Mouse (Mus musculus): ENCODE measurements around the gene Dab1. TPM values are rescaled to one million over a fixed set of nuclear protein-coding genes. Genes with fewer than 3 reads are reported as not detected.

Dab1 gene
- total RNA-seq, 2 experiments from 2014 or later = 0.21 TPM; not detected in 1

- intact Hi-C loops (cut with DNase I; ENCODE audit: low total_unique reads) = no loop called here
- no peak for DNase-seq
Observed at GRCm38 (mm10) chr4:104587826-104588225, 968.7 kb downstream of the Dab1 start.

- intact Hi-C loops (cut with DNase I; ENCODE audit: low total_unique reads) = no loop called here
- no peak for DNase-seq
Observed at GRCm38 (mm10) chr4:104596936-104597335, 977.8 kb downstream of the Dab1 start.

DNA sequence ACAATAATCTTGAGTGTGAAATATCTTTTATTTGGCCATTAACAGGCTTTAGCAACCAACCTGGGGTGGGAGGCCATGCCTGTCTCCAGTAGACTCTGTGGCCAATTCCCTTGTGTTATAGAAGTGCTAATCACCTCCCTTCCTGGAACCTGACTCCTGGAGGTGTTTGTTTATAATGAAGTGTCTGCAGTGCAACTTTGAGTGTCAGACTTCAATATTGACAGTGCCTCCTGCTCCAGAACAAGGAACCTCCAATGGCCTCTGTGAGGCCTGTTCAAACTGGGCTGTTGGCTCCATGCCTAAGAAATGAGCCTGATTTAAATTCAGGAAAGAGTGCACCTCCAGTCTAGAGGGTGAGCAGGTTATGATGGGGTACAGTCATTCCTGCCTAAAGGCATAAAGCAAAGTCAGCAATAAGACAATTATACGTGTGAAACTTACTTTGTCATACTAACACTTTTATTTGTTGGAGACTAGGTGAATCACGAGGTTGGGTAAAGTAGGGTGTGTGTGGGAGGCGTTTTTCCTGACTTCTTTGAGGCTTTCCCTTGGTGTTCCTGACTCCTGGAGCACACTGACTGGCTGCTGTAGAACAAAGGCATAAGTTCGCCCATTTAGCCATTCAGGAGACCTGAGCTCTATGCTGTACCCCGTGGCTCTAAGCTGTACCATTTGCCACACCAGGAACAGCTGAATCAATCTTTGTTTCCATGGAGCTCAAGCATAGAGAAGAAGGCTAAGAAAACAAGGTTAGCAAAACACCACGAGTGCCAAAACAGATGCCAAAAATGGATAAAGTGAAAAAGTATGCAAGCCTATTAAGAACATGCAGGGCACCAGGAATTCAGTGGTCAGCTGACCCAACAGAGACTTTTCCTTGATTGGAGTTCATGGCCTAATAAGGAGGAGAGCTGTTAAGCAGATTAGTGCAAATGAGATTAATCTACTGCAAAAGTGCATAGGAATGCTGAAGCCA is 978.6 kb downstream of the Dab1 start:
- intact Hi-C loops (cut with DNase I; ENCODE audit: low total_unique reads) = no loop called here
- no peak for DNase-seq

DNA sequence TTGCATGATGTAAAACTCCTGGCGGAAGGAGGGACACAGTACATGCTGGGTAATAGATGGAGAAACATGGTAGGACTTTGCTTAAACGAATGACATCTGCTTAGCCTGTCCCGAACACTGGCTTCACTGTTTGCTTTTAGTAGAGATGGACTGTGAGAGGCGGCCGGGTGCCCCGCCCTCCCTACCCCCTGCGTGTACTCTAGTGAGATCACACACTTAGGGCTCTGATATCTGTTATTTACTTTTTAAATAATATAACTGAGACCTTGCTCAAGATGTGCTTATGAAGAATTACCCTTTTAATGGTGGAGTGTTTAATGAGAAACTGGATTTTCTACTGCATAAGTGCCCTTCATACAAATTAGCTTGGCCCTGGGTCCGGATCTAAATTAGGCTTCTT is 983.6 kb downstream of the Dab1 start:
- DNase-seq = no peak
- intact Hi-C loops (cut with DNase I; ENCODE audit: low total_unique reads) = no loop called here

DNA sequence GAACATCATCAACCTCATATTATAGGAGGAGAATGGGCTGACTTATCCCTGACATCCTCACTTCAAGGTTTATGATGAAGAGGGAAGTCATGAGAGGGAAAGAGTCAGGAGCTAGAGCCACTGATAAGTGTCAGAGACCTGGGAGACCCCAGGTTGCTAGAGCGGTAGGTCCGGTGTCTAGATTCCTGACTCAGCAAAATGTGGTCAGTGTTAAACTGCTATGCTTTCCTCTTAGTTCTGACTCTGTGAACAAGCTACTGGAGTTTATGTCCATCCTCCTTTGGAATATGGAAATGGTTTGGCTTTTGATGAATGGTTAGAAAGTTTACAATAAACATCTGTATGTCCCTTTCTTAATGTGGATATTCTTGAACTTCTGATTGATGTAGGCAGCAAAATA is 985.1 kb downstream of the Dab1 start:
- no peak for DNase-seq
- intact Hi-C loops (cut with DNase I; ENCODE audit: low total_unique reads) = no loop called here

- DNase-seq = no peak
- intact Hi-C loops (cut with DNase I; ENCODE audit: low total_unique reads) = no loop called here
Observed at GRCm38 (mm10) chr4:104606881-104607280, 987.7 kb downstream of the Dab1 start.

- DNase-seq = no peak
- intact Hi-C loops (cut with DNase I; ENCODE audit: low total_unique reads) = no loop called here
Observed at GRCm38 (mm10) chr4:104607636-104608035, 988.5 kb downstream of the Dab1 start.

GRCm38 (mm10) chr4:104619452-104619851 is 1000.3 kb downstream of the Dab1 start:
- no peak for DNase-seq
- intact Hi-C loops (cut with DNase I; ENCODE audit: low total_unique reads) = no loop called here

DNA sequence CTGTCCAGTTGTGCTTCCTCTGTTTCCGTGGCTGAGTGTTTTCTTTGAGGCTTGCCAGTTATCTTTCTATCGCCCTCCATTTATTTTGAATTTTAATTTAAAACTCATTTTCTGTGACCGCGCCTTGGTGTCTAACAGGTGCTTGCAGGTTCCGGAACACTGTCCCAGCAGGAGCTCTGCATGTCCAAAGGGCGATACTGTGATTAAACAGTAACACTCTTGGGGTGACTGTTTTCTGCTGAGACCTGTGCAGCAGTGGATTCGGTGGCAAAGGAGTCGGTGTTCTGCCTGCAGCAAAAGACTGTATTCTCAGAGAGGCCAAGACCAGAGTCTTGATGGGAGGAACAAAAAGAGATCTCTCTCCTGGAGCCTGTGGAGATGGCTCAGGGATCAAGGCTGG is 1006.2 kb downstream of the Dab1 start:
- no peak for DNase-seq
- intact Hi-C loops (cut with DNase I; ENCODE audit: low total_unique reads) = no loop called here

DNA sequence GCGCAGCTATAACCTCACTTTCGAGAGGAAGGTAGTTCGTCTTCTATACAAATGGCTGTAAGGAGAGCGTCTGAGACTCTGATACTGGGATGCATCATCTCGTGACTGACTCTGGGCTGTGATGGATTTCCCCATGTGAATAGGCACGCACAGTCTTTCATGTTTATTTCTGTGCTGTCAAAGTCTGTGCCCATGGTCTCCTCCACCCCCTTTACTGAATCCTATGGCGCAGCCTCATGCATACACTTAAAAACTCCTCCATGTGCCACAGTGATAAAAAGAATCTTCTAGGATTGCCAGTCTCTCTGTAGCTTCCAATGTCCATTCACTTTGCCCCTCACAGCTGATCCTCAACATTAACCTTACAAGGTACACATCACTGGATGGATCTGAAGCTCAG is 1009.5 kb downstream of the Dab1 start:
- intact Hi-C loops (cut with DNase I; ENCODE audit: low total_unique reads) = no loop called here
- no peak for DNase-seq

DNA sequence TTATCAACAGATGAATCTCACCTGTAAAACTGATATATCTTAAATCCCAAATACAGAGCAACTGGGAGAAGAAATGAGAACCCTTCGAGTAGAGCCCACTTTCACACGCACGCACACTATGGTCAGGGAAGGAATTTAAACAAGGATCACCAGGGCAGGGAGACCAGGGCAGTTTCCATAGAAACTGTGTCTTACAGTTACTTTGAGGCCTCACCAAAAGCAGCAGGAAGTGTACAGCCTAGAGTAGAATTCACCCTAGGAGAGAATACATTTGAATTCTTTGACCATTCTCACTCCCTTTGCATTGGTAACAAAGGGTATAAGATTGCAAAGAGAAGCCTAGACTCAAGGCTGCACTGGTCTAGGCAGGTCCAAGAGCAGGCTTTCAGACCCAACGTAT is 1017.9 kb downstream of the Dab1 start:
- intact Hi-C loops (cut with DNase I; ENCODE audit: low total_unique reads) = no loop called here
- no peak for DNase-seq

- no peak for DNase-seq
Observed at GRCm38 (mm10) chr4:104640617-104641016, 1021.5 kb downstream of the Dab1 start.

GRCm38 (mm10) chr4:104642761-104643469 is 1023.8 kb downstream of the Dab1 start:
- DNase-seq = no peak
- intact Hi-C loops (cut with DNase I; ENCODE audit: low total_unique reads) = loop anchor here (10.0 kb wide), 1 partner anchor 1512 kb away; no protein-coding TSS in a partner anchor

More at GRCm38 (mm10) chr4:104640617-104641016, 1021.5 kb downstream of the Dab1 start:
- intact Hi-C loops (cut with DNase I; ENCODE audit: low total_unique reads) = loop anchor here (10.0 kb wide), 1 partner anchor 1514 kb away; no protein-coding TSS in a partner anchor

DNA sequence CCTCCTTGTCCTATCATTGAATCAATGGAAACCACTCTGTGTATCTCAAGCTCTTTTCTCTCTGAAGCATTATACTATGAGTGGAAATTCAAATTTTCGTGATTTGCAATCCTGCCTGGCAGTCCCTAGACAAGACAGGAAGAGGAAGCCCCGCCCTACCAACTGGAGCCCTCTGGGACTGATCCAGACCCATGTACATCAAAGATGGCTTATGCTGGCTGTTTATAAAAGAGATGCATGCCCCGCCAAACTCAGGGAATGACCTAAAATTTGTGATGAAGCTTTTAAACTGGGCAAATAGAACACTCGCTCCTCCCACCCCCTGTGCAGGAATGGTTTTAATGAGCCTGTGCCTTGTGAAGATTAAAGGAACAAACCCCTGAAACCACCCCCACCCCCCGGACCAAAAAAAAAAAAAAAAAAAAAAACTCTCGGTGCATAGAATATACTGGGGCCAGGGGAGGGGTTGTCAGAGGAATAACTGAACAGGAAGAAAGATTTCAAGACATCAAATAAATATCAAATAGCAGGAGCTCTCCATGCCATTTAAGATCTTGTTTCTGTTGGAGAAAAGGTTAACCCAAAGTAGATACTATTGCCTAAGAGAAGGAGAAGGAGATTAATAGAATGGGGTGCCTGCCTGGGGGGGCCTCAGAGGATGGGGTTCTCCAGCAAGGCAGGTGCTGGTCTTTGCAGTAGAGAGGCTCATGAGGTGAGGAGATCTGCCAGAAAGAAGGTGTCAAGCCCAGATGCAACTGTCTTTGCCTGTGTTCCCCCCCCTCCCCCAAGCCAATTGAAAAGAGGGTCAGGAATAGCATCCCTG is 1024.6 kb downstream of the Dab1 start:
- intact Hi-C loops (cut with DNase I; ENCODE audit: low total_unique reads) = loop anchor here (10.0 kb wide), 1 partner anchor 1511 kb away; no protein-coding TSS in a partner anchor
- no peak for DNase-seq

DNA sequence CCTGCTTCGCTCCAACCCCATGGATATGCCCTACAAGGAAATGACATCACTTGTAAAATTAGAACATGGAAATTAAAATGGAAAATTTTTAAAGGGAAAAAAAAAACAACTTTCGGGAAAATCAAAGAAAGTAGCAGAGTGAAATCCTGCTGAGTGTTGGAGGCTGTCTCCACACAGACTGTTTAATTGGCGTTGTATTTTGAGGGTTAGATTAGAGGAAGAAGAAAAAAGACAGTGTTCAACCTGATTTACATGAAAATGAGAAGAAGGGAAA is 1025.1 kb downstream of the Dab1 start:
- no peak for DNase-seq
- intact Hi-C loops (cut with DNase I; ENCODE audit: low total_unique reads) = loop anchor here (10.0 kb wide), 1 partner anchor 1511 kb away; no protein-coding TSS in a partner anchor

DNA sequence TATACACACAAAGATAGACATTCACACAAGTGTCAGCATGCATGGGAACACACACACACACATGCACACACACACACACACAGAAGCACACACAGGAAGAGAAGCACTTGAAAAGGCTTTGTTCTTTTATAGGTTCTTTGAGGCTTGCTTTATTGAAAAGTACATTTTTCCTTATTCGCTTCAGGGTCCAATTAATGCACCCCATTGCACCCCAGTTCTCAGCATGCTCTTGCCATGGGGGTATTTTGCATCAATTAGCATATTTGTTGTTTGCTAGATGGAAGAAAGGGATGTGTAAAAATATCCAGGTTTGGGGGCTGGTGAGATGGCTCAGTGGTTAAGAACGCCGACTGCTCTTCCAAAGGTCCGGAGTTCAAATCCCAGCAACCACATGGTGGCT is 1025.7 kb downstream of the Dab1 start:
- DNase-seq = no peak
- intact Hi-C loops (cut with DNase I; ENCODE audit: low total_unique reads) = loop anchor here (10.0 kb wide), 1 partner anchor 1510 kb away; no protein-coding TSS in a partner anchor

GRCm38 (mm10) chr4:104651761-104652160 is 1032.6 kb downstream of the Dab1 start:
- no peak for DNase-seq
- intact Hi-C loops (cut with DNase I; ENCODE audit: low total_unique reads) = no loop called here

DNA sequence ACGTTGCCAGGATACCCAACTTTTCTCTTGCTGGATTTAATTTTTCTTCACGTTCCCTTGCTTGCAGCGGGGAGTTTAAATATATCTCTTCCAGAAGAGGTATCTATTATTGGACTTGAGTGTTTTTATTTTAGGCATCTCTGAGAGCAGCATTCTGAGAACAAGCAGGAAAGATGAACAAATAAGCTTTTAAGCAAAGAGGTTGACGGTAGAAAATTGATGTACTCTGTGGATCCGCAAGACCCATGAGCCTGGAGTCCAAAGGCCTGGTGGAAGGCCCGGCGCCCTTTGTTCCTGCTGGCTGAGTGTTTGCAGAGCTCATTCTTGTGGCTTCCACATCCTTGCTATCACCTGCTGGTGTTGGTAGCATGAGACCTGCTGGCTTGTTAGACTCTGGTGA is 1037.6 kb downstream of the Dab1 start:
- no peak for DNase-seq
- intact Hi-C loops (cut with DNase I; ENCODE audit: low total_unique reads) = no loop called here

GRCm38 (mm10) chr4:104662841-104663614 is 1043.9 kb downstream of the Dab1 start:
- no peak for DNase-seq
- intact Hi-C loops (cut with DNase I; ENCODE audit: low total_unique reads) = no loop called here
